Mouse (Mus musculus): ENCODE data around the gene Mall. TPM values are rescaled to one million over a fixed set of nuclear protein-coding genes. Genes with fewer than 3 reads are reported as not detected.

Gene Mall
- 6.1 and 7.5 TPM in 2 replicates for polyA plus RNA-seq (2014; fragmentation: Nextera tagmentation; extraction: Ambion mirVana)

DNA sequence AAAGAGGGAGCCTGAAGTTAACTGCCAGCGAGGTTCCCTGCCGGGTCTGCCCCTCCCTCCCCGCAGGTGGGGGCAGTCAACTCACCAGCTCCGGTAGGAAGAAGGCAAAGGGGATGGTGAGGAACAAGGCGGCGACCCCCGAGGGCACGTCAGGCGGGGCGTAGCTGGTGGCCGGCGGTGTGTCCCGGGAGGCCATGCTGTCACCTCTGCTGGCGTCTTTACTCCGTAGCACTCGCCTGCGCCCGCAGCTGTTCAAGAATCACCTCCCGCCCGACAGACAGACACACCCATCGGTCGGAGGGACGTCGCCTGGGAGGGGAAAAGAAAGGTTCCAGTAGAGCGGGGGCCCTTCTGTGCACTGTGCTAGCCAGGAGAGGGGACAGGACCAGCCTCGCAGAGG is at the start of gene Mall:
Mall (minus strand) TSS at position 262 of the 400 bp plus-strand sequence.
- 0 out of 2 replicates have a peak, but pooled peaks have one; percentile 40 for ATAC-seq (replicated peaks; ENCODE audit: low FRiP score, low TSS enrichment, low read depth)
- no peaks in the 10 kb centered on the region for H3K9me3 ChIP-seq (ENCODE audit: control insufficient read depth, low read length)
- peak within 1 kb of the TSS; percentile 39 for H3K4me2 ChIP-seq (ENCODE audit: low read length)
- under 1% methylated on average over 26 of the region's 26 CpGs for WGBS
- H3K4me1 ChIP-seq (replicated peaks; ENCODE audit: control insufficient read depth, insufficient read depth, low read length), result no peaks in the 10 kb centered on the region; the same call in 1 of the 2 replicates
- DNase-seq (ENCODE audit: low spot score), result peak; percentile 59
- no peak within 1 kb of the TSS for H3K27ac ChIP-seq (ENCODE audit: low read depth)
- peak within 1 kb of the TSS; percentile 15; the same call in 1 of the 2 replicates for H3K4me3 ChIP-seq (ENCODE audit: low read depth, low read length)
- H3K36me3 ChIP-seq (ENCODE audit: control insufficient read depth, insufficient read depth, low read length), result no peaks in the 10 kb centered on the region
- H3K9ac ChIP-seq (ENCODE audit: low read length), result 0 out of 2 replicates have a peak within 1 kb of the TSS, but pooled peaks have one; percentile 20
- peaks cover 9% of the 10 kb centered on the region for H3K27me3 ChIP-seq (replicated peaks; ENCODE audit: control insufficient read depth, insufficient read depth, low read length)

DNA sequence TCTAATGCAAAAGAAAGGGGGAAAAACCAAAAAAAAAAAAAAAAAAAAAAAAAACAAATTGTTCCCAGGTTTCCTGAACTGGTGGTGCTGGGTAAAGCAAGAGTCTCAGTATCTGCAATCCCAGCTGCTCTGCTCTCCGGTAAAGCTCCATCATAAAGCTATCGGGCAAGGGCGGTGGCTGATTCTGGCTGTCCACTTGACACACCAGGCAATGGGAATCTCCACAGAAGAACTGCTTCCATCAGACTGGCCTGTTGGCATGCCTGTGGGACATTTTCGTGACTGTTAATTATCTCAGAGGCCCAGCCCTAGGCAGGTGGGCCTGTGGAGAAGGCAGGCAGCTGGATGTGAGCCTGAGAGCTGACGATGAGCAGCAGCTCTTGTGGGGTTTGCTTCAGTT is 48.7 kb upstream of the Mall start:
- 87% methylated on average over 5 of the region's 5 CpGs for WGBS
- H3K27me3 ChIP-seq (replicated peaks; ENCODE audit: control insufficient read depth, insufficient read depth, low read length), result no peaks in the 10 kb centered on the region

GRCm38 (mm10) chr2:127775013-127775412 is 45.3 kb upstream of the Mall start:
- ATAC-seq (replicated peaks; ENCODE audit: low FRiP score, low TSS enrichment, low read depth) (no peak), DNase-seq (ENCODE audit: low spot score) (no peak)
- H3K9ac ChIP-seq (ENCODE audit: low read length), result no peak overlapping the region
- no peaks in the 10 kb centered on the region for H3K4me1 ChIP-seq (replicated peaks; ENCODE audit: control insufficient read depth, insufficient read depth, low read length)
- H3K36me3 ChIP-seq (ENCODE audit: control insufficient read depth, insufficient read depth, low read length), result peaks cover 28% of the 10 kb centered on the region
- no peak overlapping the region for H3K4me2 ChIP-seq (ENCODE audit: low read length)
- no peaks in the 10 kb centered on the region for H3K27me3 ChIP-seq (replicated peaks; ENCODE audit: control insufficient read depth, insufficient read depth, low read length)
- H3K4me3 ChIP-seq (ENCODE audit: low read depth, low read length), result no peak overlapping the region
- no peaks in the 10 kb centered on the region for H3K9me3 ChIP-seq (ENCODE audit: control insufficient read depth, low read length)
- no peak overlapping the region for H3K27ac ChIP-seq (ENCODE audit: low read depth)
- WGBS, result 81% methylated on average over 3 of the region's 3 CpGs

More for the DNA sequence above, 48.7 kb upstream of the Mall start:
- DNase-seq (ENCODE audit: low spot score), result no peak
- Histone ChIP-seq H3K4me2 (ENCODE audit: low read length) (no peak overlapping the region), H3K36me3 (ENCODE audit: control insufficient read depth, insufficient read depth, low read length) (peaks cover 16% of the 10 kb centered on the region), H3K4me1 (replicated peaks; ENCODE audit: control insufficient read depth, insufficient read depth, low read length) (no peaks in the 10 kb centered on the region), H3K9ac (ENCODE audit: low read length) (no peak overlapping the region), H3K4me3 (ENCODE audit: low read depth, low read length) (no peak overlapping the region), H3K27ac (ENCODE audit: low read depth) (no peak overlapping the region), H3K9me3 (ENCODE audit: control insufficient read depth, low read length) (no peaks in the 10 kb centered on the region)
- ATAC-seq (replicated peaks; ENCODE audit: low FRiP score, low TSS enrichment, low read depth), result no peak

DNA sequence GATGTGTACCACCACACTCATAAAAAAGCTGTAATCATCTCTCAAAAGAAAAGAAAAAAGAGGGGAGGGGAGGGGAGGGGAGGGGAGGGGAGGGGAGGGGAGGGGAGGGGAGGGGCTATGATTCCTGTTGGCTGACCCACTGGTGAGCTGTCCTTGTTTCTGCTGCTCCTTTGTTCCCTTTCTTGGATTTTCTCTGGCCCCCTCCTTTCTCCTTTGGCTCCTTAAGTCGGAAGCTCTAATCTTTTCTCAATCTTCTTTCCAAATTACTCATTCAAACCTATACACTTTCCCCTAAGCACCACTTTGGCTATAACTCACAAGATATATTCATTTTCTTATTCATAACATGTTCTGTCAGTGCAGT is 44.8 kb upstream of the Mall start:
- Histone ChIP-seq H3K4me3 (ENCODE audit: low read depth, low read length) (no peak overlapping the region), H3K27me3 (replicated peaks; ENCODE audit: control insufficient read depth, insufficient read depth, low read length) (no peaks in the 10 kb centered on the region), H3K36me3 (ENCODE audit: control insufficient read depth, insufficient read depth, low read length) (peaks cover 30% of the 10 kb centered on the region), H3K27ac (ENCODE audit: low read depth) (no peak overlapping the region), H3K4me1 (replicated peaks; ENCODE audit: control insufficient read depth, insufficient read depth, low read length) (no peaks in the 10 kb centered on the region), H3K9me3 (ENCODE audit: control insufficient read depth, low read length) (no peaks in the 10 kb centered on the region), H3K4me2 (ENCODE audit: low read length) (no peak overlapping the region), H3K9ac (ENCODE audit: low read length) (no peak overlapping the region)
- ATAC-seq (replicated peaks; ENCODE audit: low FRiP score, low TSS enrichment, low read depth) (no peak), DNase-seq (ENCODE audit: low spot score) (no peak)
- 40% methylated on average over 1 of the region's 1 CpGs for WGBS

DNA sequence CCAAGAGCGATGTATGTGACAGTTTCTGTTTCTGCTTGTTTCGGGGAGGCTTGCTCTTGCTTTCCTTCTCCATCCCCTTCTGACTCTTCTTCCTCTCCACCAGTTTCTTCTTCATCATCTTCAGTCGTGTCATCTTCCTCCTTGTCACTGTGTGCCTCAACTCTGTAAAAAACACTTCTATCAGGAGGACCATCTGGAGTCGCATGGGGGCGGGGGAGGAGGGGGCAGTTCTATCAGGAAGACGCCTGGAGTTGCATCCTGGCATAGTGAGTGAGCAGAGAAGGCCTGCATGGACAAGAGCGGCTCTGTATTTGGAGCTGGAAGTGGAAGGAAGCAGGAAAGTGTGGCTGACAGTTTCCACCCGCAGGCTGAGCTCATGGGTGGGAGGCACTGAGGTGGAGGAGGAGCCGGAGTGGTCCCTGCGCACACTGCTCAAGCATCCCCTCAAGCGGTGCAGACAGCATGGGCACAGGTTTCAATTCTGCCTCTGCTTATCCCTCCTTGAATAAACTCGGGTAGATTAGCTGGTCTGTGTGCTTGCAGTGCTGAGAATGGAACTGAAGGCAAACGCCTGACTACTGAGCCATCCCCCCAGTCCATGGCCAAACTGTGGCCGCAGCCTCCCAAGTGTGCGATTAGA is 44.3 kb upstream of the Mall start:
- DNase-seq (ENCODE audit: low spot score) (no peak), ATAC-seq (replicated peaks; ENCODE audit: low FRiP score, low TSS enrichment, low read depth) (no peak)
- H3K4me1 ChIP-seq (replicated peaks; ENCODE audit: control insufficient read depth, insufficient read depth, low read length), result no peaks in the 10 kb centered on the region

GRCm38 (mm10) chr2:127761587-127761986 is 31.9 kb upstream of the Mall start:
- Histone ChIP-seq H3K4me1 (replicated peaks; ENCODE audit: control insufficient read depth, insufficient read depth, low read length) (no peaks in the 10 kb centered on the region), H3K9ac (ENCODE audit: low read length) (no peak overlapping the region), H3K4me2 (ENCODE audit: low read length) (no peak overlapping the region), H3K36me3 (ENCODE audit: control insufficient read depth, insufficient read depth, low read length) (peaks cover 24% of the 10 kb centered on the region), H3K9me3 (ENCODE audit: control insufficient read depth, low read length) (no peaks in the 10 kb centered on the region), H3K4me3 (ENCODE audit: low read depth, low read length) (no peak overlapping the region), H3K27me3 (replicated peaks; ENCODE audit: control insufficient read depth, insufficient read depth, low read length) (no peaks in the 10 kb centered on the region), H3K27ac (ENCODE audit: low read depth) (no peak overlapping the region)
- DNase-seq (ENCODE audit: low spot score) (no peak), ATAC-seq (replicated peaks; ENCODE audit: low FRiP score, low TSS enrichment, low read depth) (no peak)
- WGBS, result 89% methylated on average over 5 of the region's 5 CpGs

More for the DNA sequence above, 44.3 kb upstream of the Mall start:
- Histone ChIP-seq H3K27me3 (replicated peaks; ENCODE audit: control insufficient read depth, insufficient read depth, low read length) (no peaks in the 10 kb centered on the region), H3K9ac (ENCODE audit: low read length) (no peak overlapping the region), H3K27ac (ENCODE audit: low read depth) (no peak overlapping the region), H3K4me2 (ENCODE audit: low read length) (no peak overlapping the region), H3K4me3 (ENCODE audit: low read depth, low read length) (no peak overlapping the region), H3K36me3 (ENCODE audit: control insufficient read depth, insufficient read depth, low read length) (peaks cover 30% of the 10 kb centered on the region), H3K9me3 (ENCODE audit: control insufficient read depth, low read length) (no peaks in the 10 kb centered on the region)
- 66% methylated on average over 15 of the region's 15 CpGs for WGBS

DNA sequence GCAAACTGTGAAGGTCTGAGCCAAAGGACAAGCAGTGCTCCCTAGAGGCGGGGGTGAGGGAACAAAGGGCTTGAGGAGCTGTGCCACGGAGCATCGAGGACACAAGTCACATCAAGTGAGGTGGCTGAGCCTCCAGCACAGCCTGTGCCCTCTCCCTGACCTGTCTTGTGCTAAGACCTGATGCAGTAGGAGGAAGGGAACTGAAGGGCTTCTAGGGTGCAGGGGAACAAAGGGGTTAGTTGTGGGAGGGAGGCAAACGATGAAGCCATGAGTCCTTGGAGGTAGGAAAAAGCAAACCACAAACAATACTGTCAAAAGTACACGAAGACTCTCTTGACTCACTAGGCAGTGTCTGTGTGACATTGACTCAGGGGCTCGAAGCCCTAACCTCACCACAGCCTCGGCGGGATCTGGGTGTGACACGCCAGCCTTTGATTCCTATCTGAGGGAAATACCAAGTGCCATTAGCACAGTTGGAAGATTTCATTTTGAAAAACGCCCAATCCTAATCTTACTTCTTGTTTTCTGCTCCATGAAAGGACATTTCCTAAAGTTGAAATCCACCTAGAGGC is 30.8 kb upstream of the Mall start:
- ATAC-seq (replicated peaks; ENCODE audit: low FRiP score, low TSS enrichment, low read depth) (no peak), DNase-seq (ENCODE audit: low spot score) (no peak)
- no peaks in the 10 kb centered on the region for H3K27me3 ChIP-seq (replicated peaks; ENCODE audit: control insufficient read depth, insufficient read depth, low read length)
- no peak overlapping the region for H3K27ac ChIP-seq (ENCODE audit: low read depth)
- H3K9ac ChIP-seq (ENCODE audit: low read length), result no peak overlapping the region
- no peak overlapping the region for H3K4me3 ChIP-seq (ENCODE audit: low read depth, low read length)
- H3K4me2 ChIP-seq (ENCODE audit: low read length), result no peak overlapping the region
- no peaks in the 10 kb centered on the region for H3K9me3 ChIP-seq (ENCODE audit: control insufficient read depth, low read length)
- WGBS, result 70% methylated on average over 10 of the region's 10 CpGs
- H3K4me1 ChIP-seq (replicated peaks; ENCODE audit: control insufficient read depth, insufficient read depth, low read length), result no peaks in the 10 kb centered on the region
- peaks cover 24% of the 10 kb centered on the region for H3K36me3 ChIP-seq (ENCODE audit: control insufficient read depth, insufficient read depth, low read length)

GRCm38 (mm10) chr2:127760014-127760413 is 30.3 kb upstream of the Mall start:
- H3K4me1 ChIP-seq (replicated peaks; ENCODE audit: control insufficient read depth, insufficient read depth, low read length), result no peaks in the 10 kb centered on the region
- H3K4me3 ChIP-seq (ENCODE audit: low read depth, low read length), result no peak overlapping the region
- no peaks in the 10 kb centered on the region for H3K27me3 ChIP-seq (replicated peaks; ENCODE audit: control insufficient read depth, insufficient read depth, low read length)
- peaks cover 24% of the 10 kb centered on the region for H3K36me3 ChIP-seq (ENCODE audit: control insufficient read depth, insufficient read depth, low read length)
- WGBS, result 90% methylated on average over 6 of the region's 6 CpGs
- no peak overlapping the region for H3K4me2 ChIP-seq (ENCODE audit: low read length)
- H3K9ac ChIP-seq (ENCODE audit: low read length), result no peak overlapping the region
- no peaks in the 10 kb centered on the region for H3K9me3 ChIP-seq (ENCODE audit: control insufficient read depth, low read length)
- DNase-seq (ENCODE audit: low spot score) (no peak), ATAC-seq (replicated peaks; ENCODE audit: low FRiP score, low TSS enrichment, low read depth) (no peak)
- H3K27ac ChIP-seq (ENCODE audit: low read depth), result no peak overlapping the region
